Mouse (Mus musculus) forebrain, embryonic 11.5 days (tissue): ENCODE measurements around the gene Gtf2a1l. TPM values are rescaled to one million over a fixed set of nuclear protein-coding genes. Genes with fewer than 3 reads are reported as not detected.
A peak's percentile ranks its signal among the peaks of the same experiment; 100 is the strongest.

Source experiments
- ATAC-seq: fragments of 200-750 bp; cut with Nextera tagmentation; replicated peaks from 2 replicates; pipeline ENCODE4 v1.8.0; 2017; ENCODE audit warnings: moderate TSS enrichment; ENCODE audit not compliant: low FRiP score
- DNase-seq: peaks from one replicate; pipeline ENCODE4 v3.0.0-alpha.2; 2017; ENCODE audit warnings: low spot score
- H3K27ac ChIP-seq: fragments of 300-500 bp; sonication (generic); 2 replicates; pipeline ENCODE4 v1.5.1; 2014; ENCODE audit warnings: low read depth, low read length
- H3K27me3 ChIP-seq: fragments of 300-500 bp; sonication (generic); 2 replicates; pipeline ENCODE4 v1.6.1; 2014; ENCODE audit warnings: mild to moderate bottlenecking, low read length, mixed read lengths; ENCODE audit not compliant: control insufficient read depth, insufficient read depth
- H3K36me3 ChIP-seq: fragments of 300-500 bp; sonication (generic); 2 replicates; pipeline ENCODE4 v1.6.1; 2014; ENCODE audit warnings: mild to moderate bottlenecking, low read length, moderate library complexity, mixed read lengths; ENCODE audit not compliant: control insufficient read depth, insufficient read depth
- H3K4me1 ChIP-seq: fragments of 300-500 bp; sonication (generic); replicated peaks from 2 replicates; pipeline ENCODE4 v1.6.1; 2014; ENCODE audit warnings: low read length, mixed read lengths; ENCODE audit not compliant: control insufficient read depth, insufficient read depth
- H3K4me2 ChIP-seq: fragments of 300-500 bp; sonication (generic); 2 replicates; pipeline ENCODE4 v1.6.1; 2014; ENCODE audit warnings: low read depth, mild to moderate bottlenecking, low read length, moderate library complexity, mixed read lengths; ENCODE audit not compliant: severe bottlenecking
- H3K4me3 ChIP-seq: fragments of 300-500 bp; sonication (generic); 2 replicates; pipeline ENCODE4 v1.5.1; 2014; ENCODE audit warnings: low read depth, low read length
- H3K9ac ChIP-seq: fragments of 300-500 bp; sonication (generic); 2 replicates; pipeline ENCODE4 v1.6.1; 2014; ENCODE audit warnings: low read length
- H3K9me3 ChIP-seq: fragments of 300-500 bp; sonication (generic); 2 replicates; pipeline ENCODE4 v1.6.1; 2016; ENCODE audit warnings: low read length, mixed read lengths; ENCODE audit not compliant: control insufficient read depth
- WGBS: fragments of 180-500 bp; shearing (Covaris S2); extraction: QIAGEN DNeasy Blood & Tissue Kit; methylation state at CpG from one replicate; pipeline ENCODE4 v1.1.7; 2014; 5-methylcytosine and 5-hydroxymethylcytosine counted together
- polyA plus RNA-seq: library from polyadenylated mRNA; unstranded; fragments of >200 nt; fragmentation: Nextera tagmentation; extraction: Ambion mirVana; gene quantifications from 2 replicates; pipeline ENCODE4 v1.2.1, GENCODE M21; 2014

Gtf2a1l gene
- polyA plus RNA-seq, 1 experiment from 2014 or later, result not detected

- Histone ChIP-seq H3K36me3 (no peaks in the 10 kb centered on the region), H3K4me3 (no peak overlapping the region), H3K4me1 (peaks cover 5% of the 10 kb centered on the region), H3K27me3 (no peaks in the 10 kb centered on the region), H3K9ac (no peak overlapping the region), H3K4me2 (no peak overlapping the region), H3K27ac (no peak overlapping the region), H3K9me3 (no peaks in the 10 kb centered on the region)
- ATAC-seq (peak; percentile 4; the same call in 1 of the 2 replicates), DNase-seq (no peak)
- WGBS, result 60% methylated on average over 10 of the region's 10 CpGs
These were observed 39.6 kb upstream of the Gtf2a1l start for GRCm38 (mm10) chr17:88628676-88629380.

- H3K9me3 ChIP-seq, result no peaks in the 10 kb centered on the region
- H3K4me1 ChIP-seq, result peaks cover 5% of the 10 kb centered on the region
- H3K4me2 ChIP-seq, result no peak overlapping the region
- H3K9ac ChIP-seq, result no peak overlapping the region
- H3K27ac ChIP-seq, result 0 out of 2 replicates have a peak overlapping the region, but pooled peaks have one; percentile 58
- no peak overlapping the region for H3K4me3 ChIP-seq
- DNase-seq (no peak), ATAC-seq (peak; percentile 30)
- no peaks in the 10 kb centered on the region for H3K36me3 ChIP-seq
- WGBS, result 45% methylated on average over 4 of the region's 4 CpGs
- no peaks in the 10 kb centered on the region for H3K27me3 ChIP-seq
These were observed 39.1 kb upstream of the Gtf2a1l start for GRCm38 (mm10) chr17:88629381-88629759.

GRCm38 (mm10) chr17:88629931-88630553 lies 38.4 kb upstream of the Gtf2a1l start:
- peak; percentile 80 for ATAC-seq
- H3K27ac ChIP-seq, result peak overlapping the region; percentile 58
- H3K9ac ChIP-seq, result no peak overlapping the region; the same call in 1 of the 2 replicates
- H3K4me2 ChIP-seq, result 0 out of 2 replicates have a peak overlapping the region, but pooled peaks have one; percentile 13
- DNase-seq, result peak; percentile 66
- H3K27me3 ChIP-seq, result no peaks in the 10 kb centered on the region
- H3K36me3 ChIP-seq, result no peaks in the 10 kb centered on the region
- H3K9me3 ChIP-seq, result no peaks in the 10 kb centered on the region
- WGBS, result 12% methylated on average over 11 of the region's 11 CpGs
- peaks cover 5% of the 10 kb centered on the region for H3K4me1 ChIP-seq
- no peak overlapping the region for H3K4me3 ChIP-seq

- WGBS, result 74% methylated on average over 3 of the region's 3 CpGs
- no peak overlapping the region for H3K4me2 ChIP-seq
- H3K36me3 ChIP-seq, result no peaks in the 10 kb centered on the region
- ATAC-seq (no peak), DNase-seq (no peak)
- H3K4me3 ChIP-seq, result no peak overlapping the region
- no peaks in the 10 kb centered on the region for H3K27me3 ChIP-seq
- H3K9me3 ChIP-seq, result no peaks in the 10 kb centered on the region
- H3K9ac ChIP-seq, result no peak overlapping the region
- peaks cover 5% of the 10 kb centered on the region for H3K4me1 ChIP-seq
- H3K27ac ChIP-seq, result no peak overlapping the region
These were observed 37.9 kb upstream of the Gtf2a1l start for GRCm38 (mm10) chr17:88630554-88630948.

GRCm38 (mm10) chr17:88632631-88633030 lies 35.8 kb upstream of the Gtf2a1l start:
- DNase-seq (peak; percentile 22), ATAC-seq (no peak)
- Histone ChIP-seq H3K27ac (no peak overlapping the region), H3K4me3 (no peak overlapping the region), H3K4me1 (peaks cover 2% of the 10 kb centered on the region), H3K4me2 (no peak overlapping the region), H3K36me3 (no peaks in the 10 kb centered on the region; the same call in 1 of the 2 replicates), H3K27me3 (no peaks in the 10 kb centered on the region), H3K9ac (no peak overlapping the region), H3K9me3 (no peaks in the 10 kb centered on the region)
- WGBS, result 91% methylated on average over 3 of the region's 3 CpGs

GRCm38 (mm10) chr17:88636076-88636475 lies 32.4 kb upstream of the Gtf2a1l start:
- Histone ChIP-seq H3K27me3 (no peaks in the 10 kb centered on the region), H3K4me2 (no peak overlapping the region), H3K4me3 (no peak overlapping the region), H3K9ac (no peak overlapping the region), H3K27ac (no peak overlapping the region), H3K36me3 (no peaks in the 10 kb centered on the region; the same call in 1 of the 2 replicates), H3K4me1 (no peaks in the 10 kb centered on the region), H3K9me3 (no peaks in the 10 kb centered on the region)
- ATAC-seq (no peak), DNase-seq (peak; percentile 42)
- 87% methylated on average over 14 of the region's 14 CpGs for WGBS

- Histone ChIP-seq H3K4me2 (no peak overlapping the region), H3K27ac (no peak overlapping the region), H3K4me3 (no peak overlapping the region), H3K36me3 (no peaks in the 10 kb centered on the region; the same call in 1 of the 2 replicates), H3K9me3 (no peaks in the 10 kb centered on the region), H3K4me1 (no peaks in the 10 kb centered on the region), H3K9ac (no peak overlapping the region), H3K27me3 (no peaks in the 10 kb centered on the region)
- no peak for ATAC-seq
- 58% methylated on average over 12 of the region's 12 CpGs for WGBS
- peak; percentile 53 for DNase-seq
These were observed 31.9 kb upstream of the Gtf2a1l start for GRCm38 (mm10) chr17:88636587-88636986.

- H3K9ac ChIP-seq, result no peak overlapping the region
- peak; percentile 81 for DNase-seq
- WGBS, result 28% methylated on average over 6 of the region's 6 CpGs
- no peaks in the 10 kb centered on the region for H3K9me3 ChIP-seq
- no peaks in the 10 kb centered on the region for H3K27me3 ChIP-seq
- no peaks in the 10 kb centered on the region; the same call in 1 of the 2 replicates for H3K36me3 ChIP-seq
- peak; percentile 63; the same call in 1 of the 2 replicates for ATAC-seq
- no peak overlapping the region for H3K4me2 ChIP-seq
- no peaks in the 10 kb centered on the region for H3K4me1 ChIP-seq
- H3K4me3 ChIP-seq, result no peak overlapping the region
- no peak overlapping the region for H3K27ac ChIP-seq
These were observed 27.4 kb upstream of the Gtf2a1l start for GRCm38 (mm10) chr17:88641012-88641411.
